Mouse (Mus musculus): Measurements from ENCODE around the gene Klk10. TPM values are rescaled to one million over a fixed set of nuclear protein-coding genes. Genes with fewer than 3 reads are reported as not detected.

Klk10 gene
- polyA plus RNA-seq, 1 experiment from 2014 or later, result not detected

- DNase-seq, result no peak
- no peak for TF ChIP-seq EP300 (IDR thresholded peaks at IDR 0.05; ENCODE audit: low read depth)
- TF ChIP-seq CTCF (IDR thresholded peaks at IDR 0.05; ENCODE audit: low read depth), result no peak
- H3K9ac ChIP-seq (replicated peaks), result no peak overlapping the region
- H3K9me3 ChIP-seq (ENCODE audit: low read length), result no peaks in the 10 kb centered on the region
- H3K4me3 ChIP-seq (ENCODE audit: low read depth, low read length), result no peak overlapping the region
- peaks cover 10% of the 10 kb centered on the region for H3K4me1 ChIP-seq (ENCODE audit: insufficient read depth)
- ATAC-seq, result no peak
- 60% methylated on average over 7 of the region's 7 CpGs for WGBS (ENCODE audit: insufficient replicate concordance)
- H3K4me2 ChIP-seq (ENCODE audit: low read depth, low read length), result no peak overlapping the region
- H3K36me3 ChIP-seq (replicated peaks; ENCODE audit: insufficient read depth, low read length), result no peaks in the 10 kb centered on the region
- peaks cover 21% of the 10 kb centered on the region for H3K27me3 ChIP-seq (ENCODE audit: insufficient read depth, low read length)
- H3K27ac ChIP-seq (ENCODE audit: low read depth), result no peak overlapping the region
These were observed 19.0 kb downstream of the Klk10 start for GRCm38 (mm10) chr7:43799876-43800275.

GRCm38 (mm10) chr7:43810994-43811393 lies 30.2 kb downstream of the Klk10 start, which contains the start of gene Klk7:
Klk7 (plus strand) TSS chr7:43811294.
- no peak within 1 kb of the TSS for H3K4me2 ChIP-seq (ENCODE audit: low read depth, low read length)
- H3K4me1 ChIP-seq (ENCODE audit: insufficient read depth), result no peaks in the 10 kb centered on the region
- no peak within 1 kb of the TSS for H3K4me3 ChIP-seq (ENCODE audit: low read depth, low read length)
- no peak within 1 kb of the TSS for H3K27ac ChIP-seq (ENCODE audit: low read depth)
- H3K36me3 ChIP-seq (replicated peaks; ENCODE audit: insufficient read depth, low read length), result no peaks in the 10 kb centered on the region
- H3K9me3 ChIP-seq (ENCODE audit: low read length), result no peaks in the 10 kb centered on the region
- no peak for ATAC-seq
- TF ChIP-seq EP300 (IDR thresholded peaks at IDR 0.05; ENCODE audit: low read depth) (no peak), CTCF (IDR thresholded peaks at IDR 0.05; ENCODE audit: low read depth) (no peak)
- no peaks in the 10 kb centered on the region for H3K27me3 ChIP-seq (ENCODE audit: insufficient read depth, low read length)
- no peak within 1 kb of the TSS for H3K9ac ChIP-seq (replicated peaks)
- no peak for DNase-seq
- 50% methylated on average over 5 of the region's 5 CpGs for WGBS (ENCODE audit: insufficient replicate concordance)

- H3K36me3 ChIP-seq (replicated peaks; ENCODE audit: insufficient read depth, low read length), result no peaks in the 10 kb centered on the region
- no peak overlapping the region for H3K9ac ChIP-seq (replicated peaks)
- 82% methylated on average over 7 of the region's 7 CpGs for WGBS (ENCODE audit: insufficient replicate concordance)
- no peaks in the 10 kb centered on the region for H3K27me3 ChIP-seq (ENCODE audit: insufficient read depth, low read length)
- no peak overlapping the region for H3K4me3 ChIP-seq (ENCODE audit: low read depth, low read length)
- no peaks in the 10 kb centered on the region for H3K4me1 ChIP-seq (ENCODE audit: insufficient read depth)
- DNase-seq, result no peak
- H3K27ac ChIP-seq (ENCODE audit: low read depth), result no peak overlapping the region
- no peak overlapping the region for H3K4me2 ChIP-seq (ENCODE audit: low read depth, low read length)
- ATAC-seq, result no peak
- H3K9me3 ChIP-seq (ENCODE audit: low read length), result no peaks in the 10 kb centered on the region
- TF ChIP-seq EP300 (IDR thresholded peaks at IDR 0.05; ENCODE audit: low read depth) (no peak), CTCF (IDR thresholded peaks at IDR 0.05; ENCODE audit: low read depth) (no peak)
These were observed 34.4 kb downstream of the Klk10 start for GRCm38 (mm10) chr7:43815211-43815610.

- Histone ChIP-seq H3K27ac (ENCODE audit: low read depth) (no peak overlapping the region), H3K4me1 (ENCODE audit: insufficient read depth) (no peaks in the 10 kb centered on the region), H3K9me3 (ENCODE audit: low read length) (no peaks in the 10 kb centered on the region), H3K4me3 (ENCODE audit: low read depth, low read length) (no peak overlapping the region), H3K9ac (replicated peaks) (no peak overlapping the region), H3K4me2 (ENCODE audit: low read depth, low read length) (no peak overlapping the region), H3K27me3 (ENCODE audit: insufficient read depth, low read length) (no peaks in the 10 kb centered on the region), H3K36me3 (replicated peaks; ENCODE audit: insufficient read depth, low read length) (no peaks in the 10 kb centered on the region)
- no peak for ATAC-seq
- DNase-seq, result no peak
- TF ChIP-seq CTCF (IDR thresholded peaks at IDR 0.05; ENCODE audit: low read depth) (no peak), EP300 (IDR thresholded peaks at IDR 0.05; ENCODE audit: low read depth) (no peak)
These were observed 35.9 kb downstream of the Klk10 start for GRCm38 (mm10) chr7:43816746-43817145.

GRCm38 (mm10) chr7:43821581-43821980 lies 40.7 kb downstream of the Klk10 start:
- H3K4me1 ChIP-seq (ENCODE audit: insufficient read depth), result no peaks in the 10 kb centered on the region
- no peak overlapping the region for H3K4me3 ChIP-seq (ENCODE audit: low read depth, low read length)
- H3K4me2 ChIP-seq (ENCODE audit: low read depth, low read length), result no peak overlapping the region
- WGBS (ENCODE audit: insufficient replicate concordance), result 80% methylated on average over 7 of the region's 7 CpGs
- H3K9ac ChIP-seq (replicated peaks), result no peak overlapping the region
- no peaks in the 10 kb centered on the region for H3K36me3 ChIP-seq (replicated peaks; ENCODE audit: insufficient read depth, low read length)
- DNase-seq (no peak), ATAC-seq (no peak)
- no peak for TF ChIP-seq EP300 (IDR thresholded peaks at IDR 0.05; ENCODE audit: low read depth)
- TF ChIP-seq CTCF (IDR thresholded peaks at IDR 0.05; ENCODE audit: low read depth), result no peak
- no peak overlapping the region for H3K27ac ChIP-seq (ENCODE audit: low read depth)
- no peaks in the 10 kb centered on the region for H3K27me3 ChIP-seq (ENCODE audit: insufficient read depth, low read length)
- no peaks in the 10 kb centered on the region for H3K9me3 ChIP-seq (ENCODE audit: low read length)

GRCm38 (mm10) chr7:43824199-43824598 lies 43.4 kb downstream of the Klk10 start, which contains the start of gene Klk6:
Klk6 (plus strand) TSS chr7:43824499.
- no peak for DNase-seq
- Histone ChIP-seq H3K9me3 (ENCODE audit: low read length) (no peaks in the 10 kb centered on the region), H3K27me3 (ENCODE audit: insufficient read depth, low read length) (no peaks in the 10 kb centered on the region), H3K4me3 (ENCODE audit: low read depth, low read length) (no peak within 1 kb of the TSS), H3K36me3 (replicated peaks; ENCODE audit: insufficient read depth, low read length) (no peaks in the 10 kb centered on the region), H3K4me1 (ENCODE audit: insufficient read depth) (no peaks in the 10 kb centered on the region), H3K27ac (ENCODE audit: low read depth) (no peak within 1 kb of the TSS), H3K9ac (replicated peaks) (no peak within 1 kb of the TSS), H3K4me2 (ENCODE audit: low read depth, low read length) (no peak within 1 kb of the TSS)
- TF ChIP-seq EP300 (IDR thresholded peaks at IDR 0.05; ENCODE audit: low read depth), result no peak
- no peak for TF ChIP-seq CTCF (IDR thresholded peaks at IDR 0.05; ENCODE audit: low read depth)
- WGBS (ENCODE audit: insufficient replicate concordance), result 74% methylated on average over 10 of the region's 10 CpGs
- ATAC-seq, result no peak

- H3K27me3 ChIP-seq (ENCODE audit: insufficient read depth, low read length), result no peaks in the 10 kb centered on the region
- H3K4me1 ChIP-seq (ENCODE audit: insufficient read depth), result no peaks in the 10 kb centered on the region
- no peaks in the 10 kb centered on the region for H3K9me3 ChIP-seq (ENCODE audit: low read length)
- DNase-seq, result no peak
- no peak for ATAC-seq
- TF ChIP-seq CTCF (IDR thresholded peaks at IDR 0.05; ENCODE audit: low read depth), result no peak
- TF ChIP-seq EP300 (IDR thresholded peaks at IDR 0.05; ENCODE audit: low read depth), result no peak
- H3K36me3 ChIP-seq (replicated peaks; ENCODE audit: insufficient read depth, low read length), result no peaks in the 10 kb centered on the region
- no peak overlapping the region for H3K27ac ChIP-seq (ENCODE audit: low read depth)
- 75% methylated on average over 5 of the region's 5 CpGs for WGBS (ENCODE audit: insufficient replicate concordance)
- H3K4me2 ChIP-seq (ENCODE audit: low read depth, low read length), result no peak overlapping the region
- no peak overlapping the region for H3K9ac ChIP-seq (replicated peaks)
- no peak overlapping the region for H3K4me3 ChIP-seq (ENCODE audit: low read depth, low read length)
These were observed 45.2 kb downstream of the Klk10 start for GRCm38 (mm10) chr7:43826056-43826455.
